Mouse (Mus musculus): ENCODE measurements around the gene Dnaaf3. TPM values are rescaled to one million over a fixed set of nuclear protein-coding genes. Genes with fewer than 3 reads are reported as not detected.

The Dnaaf3 gene
- polyA plus RNA-seq, 1 experiment from 2014 or later: 0.58 TPM

DNA sequence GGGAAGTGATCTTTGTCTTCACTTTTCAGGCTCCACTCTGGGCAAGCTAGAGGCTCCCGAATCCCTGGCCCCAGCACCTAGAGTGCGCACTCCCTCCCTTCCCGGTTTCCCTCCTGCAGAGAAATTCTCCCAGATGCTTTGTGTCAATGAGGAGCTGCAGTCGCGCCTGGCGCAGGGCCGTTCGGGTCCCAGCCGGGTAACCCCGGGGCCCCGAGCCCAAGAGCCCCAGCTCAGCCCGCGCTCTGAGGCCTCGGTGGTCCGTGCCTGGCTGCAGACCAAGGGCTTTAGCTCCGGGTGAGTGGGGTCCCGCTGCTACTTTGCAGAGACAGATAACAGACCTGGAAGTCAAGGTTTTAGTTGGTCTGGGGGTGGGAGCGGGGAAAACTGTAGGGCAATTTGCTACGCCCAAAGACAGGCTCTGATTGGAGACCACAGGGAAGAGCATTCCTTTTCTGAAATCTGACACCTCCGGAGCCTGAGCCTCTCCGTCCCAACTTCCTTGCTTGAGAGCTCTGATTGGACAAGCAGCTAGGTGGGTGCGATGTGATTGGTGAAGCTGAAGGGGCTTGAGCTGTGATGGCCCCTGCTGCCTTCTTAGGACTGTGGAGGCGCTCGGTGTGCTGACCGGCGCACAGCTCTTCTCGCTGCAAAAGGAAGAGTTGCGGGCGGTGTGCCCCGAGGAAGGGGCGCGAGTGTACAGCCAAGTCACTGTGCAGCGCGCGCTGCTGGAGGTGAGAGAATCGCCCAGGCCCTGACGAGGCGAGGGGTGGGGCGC lies 54.0 kb downstream of the Dnaaf3 start:
- peak overlapping the region; percentile 40 for H3K4me3 ChIP-seq (replicated peaks; ENCODE audit: low read depth, low read length)
- ATAC-seq (ENCODE audit: low FRiP score, low TSS enrichment) (peak; percentile 92), DNase-seq (peak; percentile 86)
- peaks cover 26% of the 10 kb centered on the region for H3K27me3 ChIP-seq (ENCODE audit: control insufficient read depth, insufficient read depth, low read length)
- H3K4me2 ChIP-seq (ENCODE audit: low read length): peak overlapping the region; percentile 86
- no peaks in the 10 kb centered on the region for H3K9me3 ChIP-seq (ENCODE audit: control insufficient read depth, low read length)
- peak overlapping the region; percentile 47 for H3K9ac ChIP-seq (replicated peaks; ENCODE audit: low read length)
- H3K27ac ChIP-seq (replicated peaks; ENCODE audit: low read depth, low read length): peak overlapping the region; percentile 64; the same call in 1 of the 2 replicates
- under 1% methylated on average over 39 of the region's 39 CpGs for WGBS
- H3K4me1 ChIP-seq (ENCODE audit: control insufficient read depth, insufficient read depth, low read length): peaks cover 11% of the 10 kb centered on the region; the same call in 1 of the 2 replicates
- peaks cover 25% of the 10 kb centered on the region for H3K36me3 ChIP-seq (ENCODE audit: control insufficient read depth, insufficient read depth, low read length)

DNA sequence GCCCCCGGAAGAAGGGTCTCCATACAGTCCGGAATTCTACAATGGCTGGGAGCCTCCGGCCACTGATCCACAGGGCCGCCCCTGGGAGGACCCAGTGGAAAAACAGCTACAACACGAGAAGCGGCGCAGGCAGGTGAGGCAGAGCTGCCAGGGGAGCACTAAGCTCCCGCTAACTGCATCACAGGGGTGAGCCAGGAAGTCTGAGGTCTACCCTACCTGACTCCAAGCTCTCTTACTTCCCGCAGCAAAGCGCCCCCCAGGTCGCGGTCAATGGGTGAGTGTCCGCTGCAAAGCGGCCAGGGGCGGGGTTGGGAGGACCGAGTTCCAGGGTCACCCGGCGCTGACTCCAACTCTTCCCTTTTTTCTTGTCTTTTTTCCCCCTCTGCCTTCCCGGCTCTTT lies 58.3 kb downstream of the Dnaaf3 start:
- H3K4me2 ChIP-seq (ENCODE audit: low read length): no peak overlapping the region
- H3K4me3 ChIP-seq (replicated peaks; ENCODE audit: low read depth, low read length): no peak overlapping the region
- no peak overlapping the region for H3K9ac ChIP-seq (replicated peaks; ENCODE audit: low read length)
- 11% methylated on average over 19 of the region's 19 CpGs for WGBS
- H3K9me3 ChIP-seq (ENCODE audit: control insufficient read depth, low read length): no peaks in the 10 kb centered on the region
- peaks cover 36% of the 10 kb centered on the region for H3K27me3 ChIP-seq (ENCODE audit: control insufficient read depth, insufficient read depth, low read length)
- ATAC-seq (ENCODE audit: low FRiP score, low TSS enrichment) (no peak), DNase-seq (no peak)
- H3K4me1 ChIP-seq (ENCODE audit: control insufficient read depth, insufficient read depth, low read length): peaks cover 15% of the 10 kb centered on the region; the same call in 1 of the 2 replicates
- no peaks in the 10 kb centered on the region for H3K36me3 ChIP-seq (ENCODE audit: control insufficient read depth, insufficient read depth, low read length)
- no peak overlapping the region for H3K27ac ChIP-seq (replicated peaks; ENCODE audit: low read depth, low read length)

Small RNA genes lying within 50 kb of the gene (microRNA-seq; reads per million reads assigned to microRNA genes)
- not detected for gene Gm23577

Other genes with a start within 250 kb of the Dnaaf3 start
- gene Ncr1, start 194.7 kb downstream of the Dnaaf3 start, polyA plus RNA-seq (2014; fragmentation: Nextera tagmentation; extraction: Ambion mirVana): not detected in 2 replicates
- gene Gp6, start 134.7 kb downstream of the Dnaaf3 start, polyA plus RNA-seq (2014; fragmentation: Nextera tagmentation; extraction: Ambion mirVana): 0.14 TPM in 1 of 2 replicates, not detected in the other
- 35.5 and 43.1 TPM in 2 replicates for gene Rdh13, start 86.8 kb downstream of the Dnaaf3 start, polyA plus RNA-seq (2014; fragmentation: Nextera tagmentation; extraction: Ambion mirVana)
- gene Eps8l1, start 71.8 kb downstream of the Dnaaf3 start, polyA plus RNA-seq (2014; fragmentation: Nextera tagmentation; extraction: Ambion mirVana): 6.9 and 9.1 TPM in 2 replicates
- gene Ppp1r12c, start 30.8 kb downstream of the Dnaaf3 start, polyA plus RNA-seq (2014; fragmentation: Nextera tagmentation; extraction: Ambion mirVana): 46.2 and 50.7 TPM in 2 replicates
- 2.6 and 2.7 TPM in 2 replicates for gene Tnnt1, start 16.1 kb downstream of the Dnaaf3 start, polyA plus RNA-seq (2014; fragmentation: Nextera tagmentation; extraction: Ambion mirVana)
- 1.5 and 2.0 TPM in 2 replicates for gene Tnni3, start 8.2 kb downstream of the Dnaaf3 start, polyA plus RNA-seq (2014; fragmentation: Nextera tagmentation; extraction: Ambion mirVana)
- 106 and 143 TPM in 2 replicates for gene Syt5, start 15.1 kb upstream of the Dnaaf3 start, polyA plus RNA-seq (2014; fragmentation: Nextera tagmentation; extraction: Ambion mirVana)
- 0.09 and 0.13 TPM in 2 replicates for gene Ptprh, start 71.6 kb upstream of the Dnaaf3 start, polyA plus RNA-seq (2014; fragmentation: Nextera tagmentation; extraction: Ambion mirVana)
- 3.2 and 3.7 TPM in 2 replicates for gene Tmem86b, start 99.0 kb upstream of the Dnaaf3 start, polyA plus RNA-seq (2014; fragmentation: Nextera tagmentation; extraction: Ambion mirVana)
- gene Ppp6r1, start 126.6 kb upstream of the Dnaaf3 start, polyA plus RNA-seq (2014; fragmentation: Nextera tagmentation; extraction: Ambion mirVana): 8.7 and 11.2 TPM in 2 replicates
- gene Hspbp1, start 152.6 kb upstream of the Dnaaf3 start, polyA plus RNA-seq (2014; fragmentation: Nextera tagmentation; extraction: Ambion mirVana): 136 and 169 TPM in 2 replicates
- 10.0 and 10.8 TPM in 2 replicates for gene Brsk1, start 158.2 kb upstream of the Dnaaf3 start, polyA plus RNA-seq (2014; fragmentation: Nextera tagmentation; extraction: Ambion mirVana)
- gene Tmem150b, start 192.8 kb upstream of the Dnaaf3 start, polyA plus RNA-seq (2014; fragmentation: Nextera tagmentation; extraction: Ambion mirVana): 0.12 and 0.42 TPM in 2 replicates
- gene Kmt5c, start 207.7 kb upstream of the Dnaaf3 start, polyA plus RNA-seq (2014; fragmentation: Nextera tagmentation; extraction: Ambion mirVana): 56.2 and 67.0 TPM in 2 replicates
- 10.2 and 13.0 TPM in 2 replicates for gene Cox6b2, start 220.6 kb upstream of the Dnaaf3 start, polyA plus RNA-seq (2014; fragmentation: Nextera tagmentation; extraction: Ambion mirVana)
- not detected in 2 replicates for gene Fam71e2, start 238.8 kb upstream of the Dnaaf3 start, polyA plus RNA-seq (2014; fragmentation: Nextera tagmentation; extraction: Ambion mirVana)

Measured in midbrain, embryonic 14.5 days (tissue).